11 mouse cellular contexts compared by ENCODE assay signal in the genomic region with DNA sequence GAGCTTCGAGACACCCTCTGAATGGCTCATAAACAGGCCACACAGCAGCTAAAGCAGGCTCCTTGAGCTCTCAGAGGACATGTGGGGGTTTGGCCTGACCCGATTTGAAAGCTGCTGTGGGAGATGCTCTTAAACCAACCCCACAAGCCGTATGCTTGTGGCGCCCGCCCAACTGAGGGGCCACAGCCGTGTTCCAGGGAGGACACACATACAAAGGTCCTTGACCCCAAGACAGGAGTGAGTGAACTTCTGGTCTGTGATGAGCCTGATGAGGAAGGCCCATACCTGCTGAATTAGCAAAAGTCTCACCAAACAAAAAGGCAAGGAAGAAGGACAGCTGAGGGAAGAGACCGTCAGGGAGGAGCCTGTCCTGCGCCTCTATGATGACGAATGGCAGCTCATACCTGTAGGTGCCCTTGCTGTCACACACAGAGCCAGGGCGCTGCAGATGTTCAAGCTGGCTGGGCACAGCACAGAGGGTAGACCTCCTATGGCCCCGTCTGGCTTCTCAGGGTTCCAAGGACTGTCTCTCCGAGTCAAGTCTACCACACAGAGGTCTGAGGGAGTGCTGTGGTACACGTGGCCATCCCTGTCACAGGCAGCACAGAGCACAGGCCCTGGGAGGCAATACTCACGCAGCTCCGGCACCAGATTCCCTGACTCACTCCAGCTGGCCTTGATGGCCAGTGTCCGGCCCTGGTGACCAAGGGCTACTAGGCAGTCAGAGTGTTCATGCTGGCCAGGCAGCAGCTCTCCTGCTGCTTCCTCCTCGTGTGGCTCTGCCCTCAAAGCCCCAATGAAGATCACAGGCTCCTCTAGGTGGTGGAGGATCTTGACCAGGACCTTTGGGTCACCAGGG. TPM values are rescaled to one million over a fixed set of nuclear protein-coding genes. Genes with fewer than 3 reads are reported as not detected.
DNase-seq lines count a peak whose midpoint lies in the region; ATAC-seq and TF ChIP-seq lines count a peak whose summit lies in the region.
"Had no signal": no experiment of that assay in that cellular context is flagged by ENCODE, and none has a peak within 500 bp of the region (broad histone marks: within the 10 kb centered on the region; RNA-seq: fewer than 3 reads in every experiment).

No protein-coding gene starts in this region.

- intact Hi-C loops in gastrocnemius, adult 2 months (cut with DNase I), result no loop called here

- no peak for DNase-seq in gastrocnemius, adult 2 months
- no peak for DNase-seq in gastrocnemius, postnatal 4 days (ENCODE audit: low spot score in 2 of 2)
- no peak for DNase-seq in lung, adult 18-20 months
- DNase-seq in hindbrain, embryonic 10.5 days (ENCODE audit: low spot score), result no peak
- DNase-seq in layer of hippocampus, adult 11-12 months (ENCODE audit: low spot score), result no peak
- no peak for DNase-seq in frontal cortex, postnatal 14 days (ENCODE audit: low spot score in 2 of 2)
- DNase-seq: B cell, adult 2 months; lung, postnatal 36 days had no signal

- H3K9ac ChIP-seq in lung, embryonic 15.5 days, result no peak overlapping the region

- peak overlapping the region; percentile 94; the same call in 1 of the 2 replicates for H3K4me2 ChIP-seq in lung, embryonic 15.5 days
- H3K4me2 ChIP-seq in myocyte (ENCODE audit: low read depth), result no peak overlapping the region

- H3K36me3 ChIP-seq in lung, embryonic 15.5 days, result peaks cover 68% of the 10 kb centered on the region
- H3K36me3 ChIP-seq in hindbrain, embryonic 10.5 days, result peaks cover 75% of the 10 kb centered on the region
- peaks cover 5% of the 10 kb centered on the region for H3K36me3 ChIP-seq in myocyte (ENCODE audit: control insufficient read depth, insufficient read depth)

- no peaks in the 10 kb centered on the region for H3K9me3 ChIP-seq in lung, embryonic 15.5 days
- no peaks in the 10 kb centered on the region for H3K9me3 ChIP-seq in hindbrain, embryonic 10.5 days

- peak overlapping the region; percentile 93 for H3K27ac ChIP-seq in gastrocnemius, adult 2 months
- no peak overlapping the region for H3K27ac ChIP-seq in lung, embryonic 15.5 days
- peak overlapping the region; percentile 87; the same call in 1 of the 2 replicates for H3K27ac ChIP-seq in hindbrain, embryonic 10.5 days

- TF ChIP-seq POLR2A in myocyte (IDR thresholded peaks at IDR 0.05; ENCODE audit: insufficient read length, low read depth), result no peak

- WGBS in lung, embryonic 15.5 days, result 85% methylated on average over 17 of the region's 17 CpGs
- WGBS in hindbrain, embryonic 10.5 days, result 89% methylated on average over 17 of the region's 17 CpGs

- peaks cover 6% of the 10 kb centered on the region for H3K79me2 ChIP-seq in myocyte (ENCODE audit: control insufficient read depth, insufficient read depth)

- no peaks in the 10 kb centered on the region for H3K27me3 ChIP-seq in lung, embryonic 15.5 days
- no peaks in the 10 kb centered on the region for H3K27me3 ChIP-seq in hindbrain, embryonic 10.5 days (ENCODE audit: insufficient read depth, poor library complexity, severe bottlenecking)
- H3K27me3 ChIP-seq in myocyte (ENCODE audit: control insufficient read depth, insufficient read depth, insufficient read length), result no peaks in the 10 kb centered on the region

- peaks cover 22% of the 10 kb centered on the region for H3K4me1 ChIP-seq in lung, embryonic 15.5 days
- peaks cover 30% of the 10 kb centered on the region for H3K4me1 ChIP-seq in hindbrain, embryonic 10.5 days (replicated peaks)

- no peak overlapping the region for H3ac ChIP-seq in myocyte (ENCODE audit: control insufficient read depth, insufficient read length)

- TF ChIP-seq CTCF in gastrocnemius, adult 2 months (IDR thresholded peaks at IDR 0.05), result no peak

- peak overlapping the region; percentile 95 for H3K4me3 ChIP-seq in gastrocnemius, adult 2 months
- no peak overlapping the region for H3K4me3 ChIP-seq in lung, embryonic 15.5 days
- H3K4me3 ChIP-seq in hindbrain, embryonic 10.5 days, result peak overlapping the region; percentile 70; the same call in 1 of the 2 replicates
- H3K4me3 ChIP-seq in myocyte, result peak overlapping the region; percentile 65

- ATAC-seq in lung, embryonic 15.5 days (ENCODE audit: borderline replicate concordance, extremely low read depth, low FRiP score, low TSS enrichment), result no peak

TF ChIP-seq in myocyte, 11 proteins besides CTCF, POLR2A, EP300 and RAD21:
- TF ChIP-seq E2F4 (IDR thresholded peaks at IDR 0.05; ENCODE audit: insufficient read depth), result no peak
- TF ChIP-seq REST (IDR thresholded peaks at IDR 0.05; ENCODE audit: insufficient read depth, insufficient read length), result no peak
- TF ChIP-seq TCF12 (IDR thresholded peaks at IDR 0.05; ENCODE audit: insufficient read depth, poor library complexity, severe bottlenecking), result no peak
- no peak for TF ChIP-seq MYOG (IDR thresholded peaks at IDR 0.05; ENCODE audit: control insufficient read depth in 1 of 3, insufficient read depth in 1 of 3, insufficient read length in 2 of 3, low read depth in 2 of 3)
- no peak for TF ChIP-seq MYOD1 (IDR thresholded peaks at IDR 0.05; ENCODE audit: control insufficient read depth in 1 of 3, insufficient read length in 2 of 3, low read depth in 2 of 3)
- TF ChIP-seq POLR2AphosphoS2 (IDR thresholded peaks at IDR 0.05; ENCODE audit: insufficient read length, low read depth), result no peak
- TF ChIP-seq SRF (IDR thresholded peaks at IDR 0.05; ENCODE audit: control insufficient read depth, insufficient read length, low read depth), result no peak
- TF ChIP-seq MAX (IDR thresholded peaks at IDR 0.05; ENCODE audit: low read depth), result no peak
- TF ChIP-seq USF1 (IDR thresholded peaks at IDR 0.05; ENCODE audit: low read depth), result no peak
- TF ChIP-seq TCF3 (IDR thresholded peaks at IDR 0.05; ENCODE audit: insufficient read length, low read depth), result no peak

RNA-seq across cellular contexts. Expression of a gene that starts 2.0 kb away (rescaled TPM):
- total RNA-seq in gastrocnemius, adult 2 months (2021), result 10 to 100 TPM; 18.5 to 18.8 TPM
- total RNA-seq in gastrocnemius, postnatal 4 days (2021), result 10 to 100 TPM; 16.7 to 16.9 TPM
- polyA plus RNA-seq in lung, embryonic 15.5 days (2015; fragmentation: Nextera tagmentation; extraction: Ambion mirVana), result 36.9 and 37.4 TPM in 2 replicates
- 38.0 and 45.9 TPM in 2 replicates for polyA plus RNA-seq in hindbrain, embryonic 10.5 days (2016; fragmentation: Nextera tagmentation; extraction: Ambion mirVana)
- 12.3 TPM for polyA plus RNA-seq in myocyte (2012; fragmentation: generic; extraction: Trizol)

RNA-seq across cellular contexts. Expression of a gene that starts 15.2 kb away (rescaled TPM):
- total RNA-seq in gastrocnemius, adult 2 months (2021), result under 1 TPM in 1 of 2 experiments, not detected in 1; 0.87 TPM
- total RNA-seq in gastrocnemius, postnatal 4 days (2021), result under 1 TPM; 0.52 to 0.98 TPM
- 0.38 and 0.56 TPM in 2 replicates for polyA plus RNA-seq in lung, embryonic 15.5 days (2015; fragmentation: Nextera tagmentation; extraction: Ambion mirVana)
- polyA plus RNA-seq in hindbrain, embryonic 10.5 days (2016; fragmentation: Nextera tagmentation; extraction: Ambion mirVana), result 0.50 and 0.77 TPM in 2 replicates
- polyA plus RNA-seq in myocyte (2012; fragmentation: generic; extraction: Trizol), result 1.1 TPM
- polyA plus RNA-seq: erythroblast, embryonic 14.5 days had no signal

RNA-seq across cellular contexts. Expression of a gene that starts 28.2 kb away (rescaled TPM):
- total RNA-seq in gastrocnemius, adult 2 months (2021), result 100 to 1,000 TPM; 201 to 262 TPM
- 100 to 1,000 TPM; 861 to 883 TPM for total RNA-seq in gastrocnemius, postnatal 4 days (2021)
- 2,618 and 2,638 TPM in 2 replicates for polyA plus RNA-seq in lung, embryonic 15.5 days (2015; fragmentation: Nextera tagmentation; extraction: Ambion mirVana)
- polyA plus RNA-seq in hindbrain, embryonic 10.5 days (2016; fragmentation: Nextera tagmentation; extraction: Ambion mirVana), result 3,119 and 3,536 TPM in 2 replicates
- polyA plus RNA-seq in myocyte (2012; fragmentation: generic; extraction: Trizol), result 2,358 TPM
